Mouse (Mus musculus) bone marrow, adult 2 months (tissue): ENCODE data around the gene Card14.

Source experiments
- CTCF ChIP-seq: fragments of 200-500 bp; IDR thresholded peaks from 2 replicates; pipeline ENCODE4 v1.5.1; 2011; ENCODE audit warnings: low read length, control low read depth; ENCODE audit not compliant: control insufficient read depth, insufficient read depth
- POLR2A ChIP-seq: fragments of 200-500 bp; IDR thresholded peaks from 2 replicates; pipeline ENCODE4 v1.6.1; 2011; ENCODE audit warnings: low read depth, mild to moderate bottlenecking, control low read depth, low read length, borderline replicate concordance; ENCODE audit not compliant: control insufficient read depth

DNA sequence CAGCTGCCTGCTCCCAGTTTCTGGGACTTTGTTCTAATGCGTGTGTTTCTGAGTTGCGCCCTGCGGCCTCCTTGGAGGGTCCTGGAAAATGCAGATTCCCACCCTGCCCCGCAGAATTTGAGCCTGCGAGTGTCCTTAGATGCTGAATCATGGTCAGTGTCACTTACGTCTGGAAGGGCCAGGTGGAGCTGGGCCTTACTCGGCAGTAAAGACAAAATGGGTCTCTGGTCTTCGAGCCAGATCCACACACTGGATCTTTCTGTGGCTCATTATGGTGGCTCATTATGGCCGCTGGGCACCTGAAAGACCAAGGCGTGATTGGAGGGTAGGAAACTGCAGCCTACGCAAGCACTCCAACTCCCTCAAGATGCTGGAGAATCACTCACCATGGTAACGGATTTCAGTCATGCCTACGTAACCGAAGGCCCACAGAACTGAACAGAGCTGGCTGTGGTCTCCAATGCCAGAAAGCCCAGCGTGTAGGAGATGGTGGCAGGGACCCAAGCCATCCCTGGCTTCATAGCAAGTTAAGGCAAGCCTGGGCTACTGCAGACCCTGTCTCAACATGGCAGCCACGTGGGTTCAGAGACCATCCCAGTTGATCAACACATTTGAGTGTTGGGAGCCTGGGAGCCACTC is 38.9 kb upstream of the Card14 start:
- TF ChIP-seq POLR2A (no peak), CTCF (no peak)
